Mouse (Mus musculus): ENCODE data around the gene Hpcal1.

DNA sequence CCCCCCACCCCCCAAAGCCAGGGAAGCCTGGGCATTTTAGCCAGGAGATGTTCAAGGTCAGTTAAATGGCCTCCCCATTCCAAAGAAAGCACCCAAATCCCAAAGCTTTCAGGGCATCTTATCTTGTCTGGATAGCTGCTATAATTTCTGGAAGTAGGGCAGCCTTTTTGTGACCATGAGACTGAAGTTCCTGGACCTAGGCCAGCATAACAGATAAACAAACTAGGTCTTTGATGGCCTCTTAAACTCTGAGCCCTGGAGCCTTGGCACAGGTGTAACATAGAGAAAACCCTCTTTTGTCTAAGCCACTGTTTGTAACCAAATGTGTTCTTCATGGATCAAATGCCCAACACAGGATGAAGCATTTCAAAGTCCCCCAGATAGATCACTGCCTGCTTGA is 16.8 kb downstream of the Hpcal1 start:
- no peak for TF ChIP-seq POLR2A (IDR thresholded peaks at IDR 0.05; ENCODE audit: insufficient read depth, low read length)
- TF ChIP-seq CTCF (IDR thresholded peaks at IDR 0.05; ENCODE audit: low read depth, low read length): no peak
- TF ChIP-seq EP300 (IDR thresholded peaks at IDR 0.05; ENCODE audit: insufficient read depth, low read depth, low read length): no peak
